Mouse (Mus musculus) spleen, adult 12 weeks (tissue): ENCODE measurements around the gene Atp8b4.
A peak's percentile ranks its signal among the peaks of the same experiment; 100 is the strongest.
"Not testable (repeated sequence)": the region's sequence is repeated elsewhere in the genome, so short reads cannot be mapped to it uniquely, and the experiment has no call there.

Source experiments
- DNase-seq: peaks from one replicate; pipeline ENCODE4 v3.0.0; 2022; ENCODE audit warnings: low spot score

Atp8b4 gene

DNA sequence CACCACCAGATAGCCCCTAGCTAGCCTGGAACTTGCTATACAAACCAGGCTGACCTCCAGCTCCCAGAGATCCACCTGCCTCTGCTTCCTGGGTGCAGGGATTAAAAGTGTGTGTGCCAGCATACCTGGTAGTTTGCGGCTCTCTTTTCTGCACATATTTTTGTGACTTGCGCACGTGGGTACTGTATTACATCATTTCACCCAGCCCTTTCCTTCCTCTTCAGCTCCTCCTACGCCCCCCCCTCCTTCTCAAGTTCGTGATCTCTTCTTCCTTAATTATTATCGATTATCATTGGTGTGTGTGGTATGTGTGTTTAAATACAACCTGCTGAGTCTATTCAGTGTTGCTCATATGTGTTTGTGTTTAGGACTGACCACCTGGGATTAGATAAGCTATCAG lies at the start of gene Atp8b4:
Gene Atp8b4 (minus strand): TSS at position 154 of the 400 bp plus-strand sequence.
- no peak for DNase-seq

GRCm38 (mm10) chr2:126549681-126550080 lies 49.2 kb upstream of the Atp8b4 start:
- no peak for DNase-seq

DNA sequence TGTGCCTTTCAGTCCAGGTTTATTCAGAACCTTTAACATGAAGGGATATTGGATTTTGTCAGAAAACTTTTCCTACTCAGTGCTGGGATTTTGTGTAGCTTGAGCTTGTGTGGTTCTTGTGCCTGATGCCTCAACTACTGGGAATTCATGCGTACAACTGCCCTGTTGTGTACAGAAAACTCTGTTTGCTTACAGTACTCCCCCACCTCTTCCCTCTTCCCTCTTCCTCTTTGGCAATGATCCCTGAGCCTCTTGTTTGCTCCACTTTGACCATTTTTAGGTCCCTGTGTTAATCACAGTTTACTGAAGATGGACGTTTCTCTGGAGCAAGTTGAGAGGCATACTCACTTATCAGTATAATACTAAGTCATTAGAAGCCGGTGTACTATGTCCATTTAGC lies 45.9 kb upstream of the Atp8b4 start:
- DNase-seq, result no peak

- no peak for DNase-seq
Observed at GRCm38 (mm10) chr2:126545297-126545696, 44.8 kb upstream of the Atp8b4 start.

DNA sequence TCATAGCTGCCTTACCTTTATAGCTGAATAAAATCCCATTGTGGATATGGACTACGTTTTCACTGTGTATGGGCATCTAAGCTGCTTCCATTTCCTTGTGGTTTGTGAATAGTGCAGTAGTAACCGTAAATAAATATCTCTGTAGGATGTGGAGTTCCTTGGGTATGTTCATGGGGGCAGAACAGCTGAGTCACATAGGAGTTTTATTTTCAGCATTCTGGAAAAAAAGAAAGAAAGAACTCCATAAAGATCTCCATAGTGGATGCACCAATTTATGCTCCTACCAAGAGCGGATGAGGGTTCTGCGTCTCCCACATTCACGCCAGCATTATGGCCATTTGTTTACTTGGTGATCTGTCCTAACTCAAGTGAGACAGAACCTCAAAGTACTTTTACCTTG lies 41.7 kb upstream of the Atp8b4 start:
- no peak for DNase-seq

- DNase-seq, result no peak
Observed at GRCm38 (mm10) chr2:126540390-126540925, 40.0 kb upstream of the Atp8b4 start.

DNA sequence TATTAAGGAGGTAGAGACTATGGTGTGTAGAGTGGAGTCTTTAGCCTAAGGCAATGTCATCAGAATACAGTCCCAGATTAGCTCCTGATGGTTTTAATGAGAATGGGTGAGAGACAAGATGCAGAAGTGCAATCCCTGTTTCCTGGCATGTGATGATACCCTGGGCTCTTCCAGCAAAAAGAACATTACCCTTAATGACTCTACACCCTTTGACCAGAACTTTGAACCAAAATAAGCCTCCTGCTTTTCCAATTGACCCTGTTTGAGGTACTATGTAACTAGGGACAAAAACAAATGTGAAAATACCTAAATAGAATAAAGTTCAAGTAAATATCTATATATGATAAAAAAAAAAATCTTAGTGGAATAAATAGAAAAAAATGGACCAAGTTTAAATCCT lies 37.2 kb upstream of the Atp8b4 start:
- no peak for DNase-seq

GRCm38 (mm10) chr2:126530581-126530980 lies 30.1 kb upstream of the Atp8b4 start:
- no peak for DNase-seq

DNA sequence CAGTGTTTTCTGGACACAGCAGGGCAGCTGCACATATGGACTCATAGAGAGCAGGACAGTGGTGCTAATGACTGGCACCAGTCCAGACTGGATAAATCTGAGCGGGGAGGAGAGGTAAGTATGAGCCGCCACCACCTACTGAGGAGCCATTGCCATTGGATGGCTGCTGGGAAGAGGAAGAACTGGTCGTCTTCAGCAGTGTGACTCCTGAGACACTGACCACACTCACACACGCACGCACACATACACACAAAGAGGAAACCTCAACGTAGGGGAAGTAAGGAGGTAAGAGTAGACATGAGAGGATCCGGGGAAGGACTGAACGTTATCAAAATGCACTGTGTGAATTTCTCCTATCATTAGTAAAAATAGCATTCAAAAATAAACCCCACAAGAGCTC lies 27.0 kb upstream of the Atp8b4 start:
- DNase-seq, result no peak

DNA sequence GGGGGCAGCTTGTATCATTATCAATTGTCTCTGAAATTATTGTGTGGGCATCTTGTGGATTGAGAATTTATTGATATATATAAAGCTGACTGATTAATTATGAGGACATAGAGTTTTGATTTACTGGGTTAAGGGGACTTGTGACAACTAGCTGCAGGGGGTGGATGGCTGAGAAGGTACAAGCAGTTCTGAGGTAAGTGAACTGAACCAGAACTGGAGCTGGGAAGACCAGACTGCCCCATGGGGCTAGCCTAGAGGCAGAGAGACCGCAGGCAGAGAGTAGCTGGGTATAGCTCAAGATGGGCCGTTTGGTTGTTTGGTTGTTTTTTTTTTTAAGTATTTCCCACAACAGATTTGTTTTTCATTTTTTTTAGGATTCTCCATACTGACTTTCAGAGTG lies 23.8 kb upstream of the Atp8b4 start:
- DNase-seq, result no peak

GRCm38 (mm10) chr2:126523101-126523745 lies 22.7 kb upstream of the Atp8b4 start:
- DNase-seq, result not testable (repeated sequence)

- DNase-seq, result no peak
Observed at GRCm38 (mm10) chr2:126522056-126522455, 21.6 kb upstream of the Atp8b4 start.

- no peak for DNase-seq
Observed at GRCm38 (mm10) chr2:126521471-126521870, 21.0 kb upstream of the Atp8b4 start.

GRCm38 (mm10) chr2:126520828-126521227 lies 20.4 kb upstream of the Atp8b4 start:
- DNase-seq, result no peak

GRCm38 (mm10) chr2:126519872-126520581 lies 19.6 kb upstream of the Atp8b4 start:
- DNase-seq, result no peak

DNA sequence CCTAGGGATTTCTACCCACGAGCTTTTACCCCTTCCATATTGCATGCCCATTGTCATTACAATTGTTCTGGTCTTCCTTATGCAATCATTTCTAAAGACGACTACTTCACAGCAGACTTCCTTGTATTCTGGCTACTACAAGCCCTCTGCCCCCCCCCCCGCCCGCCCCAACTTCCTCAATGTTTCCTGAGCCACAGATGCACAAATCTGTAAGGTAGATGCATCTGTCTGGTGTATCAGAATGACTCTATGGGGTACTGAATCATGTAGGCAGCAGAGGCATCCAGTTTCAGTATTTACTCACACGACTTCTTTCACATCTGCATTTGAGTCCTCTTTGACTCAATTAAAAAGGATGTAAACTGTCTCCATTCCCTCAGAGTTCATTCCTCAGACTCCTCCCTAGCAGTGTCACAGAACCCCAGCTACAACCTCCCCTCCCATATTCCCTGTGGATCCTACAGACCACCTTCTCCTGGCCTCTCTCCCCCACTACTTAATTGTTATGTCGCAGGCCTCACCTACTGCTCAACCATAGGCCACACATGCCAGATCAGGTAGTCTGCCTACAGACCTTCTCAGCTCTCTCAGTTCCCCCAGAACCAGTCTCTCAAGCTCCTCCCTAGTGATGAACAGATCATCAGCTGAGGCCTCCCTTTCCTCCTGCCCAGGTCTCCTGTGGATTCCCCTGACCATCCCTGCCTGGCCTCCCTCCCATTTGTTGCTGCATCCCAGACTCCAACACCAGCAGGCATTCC lies 14.8 kb upstream of the Atp8b4 start:
- no peak for DNase-seq

DNA sequence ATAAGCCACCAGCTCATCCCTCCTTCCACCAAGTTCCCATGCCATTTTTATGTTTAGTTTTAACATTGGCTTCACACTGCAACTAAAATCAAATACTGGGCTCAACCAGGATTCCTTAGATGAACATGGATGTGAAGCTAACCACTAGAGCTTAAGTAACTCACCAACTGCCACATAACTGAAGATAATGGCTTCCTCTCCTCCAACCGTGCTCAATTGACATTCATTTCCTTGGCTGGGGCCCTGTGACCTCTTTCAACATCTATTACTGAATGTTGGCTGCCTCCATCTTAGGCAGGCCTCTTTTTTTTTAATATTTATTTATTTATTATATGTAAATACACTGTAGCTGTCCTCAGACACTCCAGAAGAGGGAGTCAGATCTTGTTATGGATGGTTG lies 7.8 kb upstream of the Atp8b4 start:
- no peak for DNase-seq

DNA sequence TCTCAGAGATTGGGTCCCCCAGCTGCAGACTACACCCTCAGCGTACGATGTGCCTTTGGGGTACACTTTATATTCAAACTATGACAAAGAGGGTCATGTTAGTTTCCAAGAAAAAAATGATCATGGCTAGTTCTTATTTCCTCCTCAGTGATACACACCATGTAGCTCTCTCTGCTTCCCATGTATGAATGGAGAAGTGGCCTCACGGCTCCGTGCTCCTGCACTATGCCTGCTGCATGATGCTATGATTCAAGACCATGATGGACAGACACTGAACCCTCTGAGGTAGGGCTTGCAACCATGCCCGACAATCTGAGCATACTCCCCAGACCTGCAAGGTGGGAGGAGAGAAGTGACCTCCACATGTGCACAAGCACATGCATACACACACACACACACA lies 7.0 kb upstream of the Atp8b4 start:
- DNase-seq, result no peak

- no peak for DNase-seq
Observed at GRCm38 (mm10) chr2:126505156-126505555, 4.7 kb upstream of the Atp8b4 start.

- peak; percentile 12 for DNase-seq
Observed at GRCm38 (mm10) chr2:126499730-126500129, 744 bp downstream of the Atp8b4 start.

DNA sequence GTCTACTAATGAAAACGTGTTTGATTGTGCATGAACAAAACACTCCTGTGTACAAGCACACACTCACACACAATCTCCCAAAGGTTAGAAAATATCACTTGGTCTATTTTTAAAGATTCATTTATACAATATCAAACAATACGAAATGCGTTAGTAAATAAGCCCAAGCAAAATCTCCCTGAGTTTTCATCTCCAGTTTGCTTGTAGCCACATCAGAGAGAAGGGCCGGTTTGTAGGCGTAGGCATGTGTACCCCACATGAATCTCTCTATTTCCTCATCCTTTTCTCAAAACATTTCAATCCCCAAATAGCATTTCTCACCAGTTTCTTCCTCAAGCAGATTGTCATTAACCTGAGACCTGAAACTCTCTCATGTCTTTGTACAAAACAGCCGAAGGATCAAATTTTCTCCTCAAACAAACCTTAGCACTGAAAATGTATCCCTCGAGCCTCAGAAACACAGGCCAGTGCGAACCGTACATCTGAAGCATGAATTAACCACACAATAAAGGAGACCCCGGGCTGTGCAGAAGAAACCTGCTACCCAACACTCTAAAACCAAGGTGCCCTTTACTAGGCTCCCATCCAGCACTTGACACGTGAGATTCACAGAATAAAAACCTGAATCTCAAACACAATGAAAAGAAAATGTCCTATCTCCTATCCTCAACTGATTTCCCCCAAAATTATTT lies 1.6 kb downstream of the Atp8b4 start:
- no peak for DNase-seq

GRCm38 (mm10) chr2:126496838-126497237 lies 3.6 kb downstream of the Atp8b4 start:
- no peak for DNase-seq
